Mouse (Mus musculus) C2C12 (cell line): Measurements from ENCODE around the gene Coro1c. TPM values are rescaled to one million over a fixed set of nuclear protein-coding genes. Genes with fewer than 3 reads are reported as not detected.

Experiments used
- H3K27me3 ChIP-seq: one replicate; pipeline ENCODE4 v1.6.1; 2011; ENCODE audit not compliant: control insufficient read depth, insufficient read depth, insufficient read length
- H3K36me3 ChIP-seq: one replicate; pipeline ENCODE4 v1.6.1; 2011; ENCODE audit not compliant: control insufficient read depth, insufficient read depth
- H3K4me3 ChIP-seq: one replicate; pipeline ENCODE4 v1.5.1; 2011; ENCODE audit warnings: mild to moderate bottlenecking, control low read depth; ENCODE audit not compliant: poor library complexity, insufficient read depth, severe bottlenecking
- H3K79me2 ChIP-seq: one replicate; pipeline ENCODE4 v1.6.1; 2011; ENCODE audit not compliant: control insufficient read depth, insufficient read depth
- H3K79me3 ChIP-seq: one replicate; pipeline ENCODE4 v1.6.1; 2011; ENCODE audit warnings: low read depth, control low read depth
- H3ac ChIP-seq: one replicate; pipeline ENCODE3; 2011; ENCODE audit warnings: low read depth; ENCODE audit not compliant: control insufficient read depth, insufficient read length
- CEBPB ChIP-seq: IDR thresholded peaks from one replicate; pipeline ENCODE4 v1.6.1; 2011; ENCODE audit warnings: low read depth, mild to moderate bottlenecking, control low read depth, moderate library complexity
- CTCF ChIP-seq: IDR thresholded peaks from one replicate; pipeline ENCODE4 v1.5.1; 2011; ENCODE audit not compliant: control insufficient read depth, insufficient read depth, insufficient read length
- FOSL1 ChIP-seq: IDR thresholded peaks from one replicate; pipeline ENCODE4 v1.8.0; 2011; ENCODE audit warnings: mild to moderate bottlenecking, low read length; ENCODE audit not compliant: poor library complexity, insufficient read depth, severe bottlenecking
- MAX ChIP-seq: IDR thresholded peaks from one replicate; pipeline ENCODE4 v1.6.1; 2011; ENCODE audit warnings: mild to moderate bottlenecking, control low read depth
- MYOD1 ChIP-seq: IDR thresholded peaks from one replicate; pipeline ENCODE4 v1.6.1; 2011; ENCODE audit warnings: low read depth; ENCODE audit not compliant: control insufficient read depth, insufficient read length
- MYOG ChIP-seq: IDR thresholded peaks from one replicate; pipeline ENCODE4 v1.6.1; 2011; ENCODE audit not compliant: control insufficient read depth, insufficient read length; ENCODE audit errors: extremely low read depth
- USF1 ChIP-seq: IDR thresholded peaks from one replicate; pipeline ENCODE4 v1.6.1; 2011; ENCODE audit warnings: low read depth, mild to moderate bottlenecking, control low read depth, moderate library complexity
- polyA plus RNA-seq: library from polyadenylated mRNA; unstranded; fragments of >200 nt; fragmentation: generic; extraction: Trizol; gene quantifications from one replicate; pipeline ENCODE4 v1.2.1, GENCODE M21; 2012; ENCODE audit warnings: missing spikeins

Coro1c gene
- polyA plus RNA-seq, 1 experiment: 156 TPM

DNA sequence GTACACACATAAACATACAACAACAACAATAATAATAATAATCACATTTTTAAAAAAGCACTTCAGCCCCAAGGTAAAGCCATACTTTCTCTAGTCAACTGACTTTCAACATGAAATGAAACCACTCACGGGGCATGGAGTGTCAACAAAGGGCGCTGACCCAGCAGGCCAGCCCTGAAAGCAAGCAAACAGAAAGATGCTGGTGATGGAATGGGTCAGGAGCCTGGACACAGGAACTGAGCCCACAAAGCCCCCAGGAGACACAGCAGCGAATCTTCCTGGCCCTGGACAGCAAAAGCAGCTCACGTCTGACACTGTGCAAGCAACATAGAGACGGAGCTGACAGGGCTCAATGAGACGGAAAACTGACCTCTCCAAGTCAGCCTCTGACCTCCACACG, 23.8 kb downstream of the Coro1c start:
- Histone ChIP-seq H3ac (no peak overlapping the region), H3K36me3 (peaks cover 16% of the 10 kb centered on the region), H3K79me2 (peaks cover 100% of the 10 kb centered on the region), H3K27me3 (no peaks in the 10 kb centered on the region), H3K4me3 (no peak overlapping the region), H3K79me3 (peaks cover 88% of the 10 kb centered on the region)
- TF ChIP-seq MAX (no peak), FOSL1 (no peak), MYOG (no peak), CTCF (no peak), MYOD1 (no peak), CEBPB (no peak), USF1 (no peak)

DNA sequence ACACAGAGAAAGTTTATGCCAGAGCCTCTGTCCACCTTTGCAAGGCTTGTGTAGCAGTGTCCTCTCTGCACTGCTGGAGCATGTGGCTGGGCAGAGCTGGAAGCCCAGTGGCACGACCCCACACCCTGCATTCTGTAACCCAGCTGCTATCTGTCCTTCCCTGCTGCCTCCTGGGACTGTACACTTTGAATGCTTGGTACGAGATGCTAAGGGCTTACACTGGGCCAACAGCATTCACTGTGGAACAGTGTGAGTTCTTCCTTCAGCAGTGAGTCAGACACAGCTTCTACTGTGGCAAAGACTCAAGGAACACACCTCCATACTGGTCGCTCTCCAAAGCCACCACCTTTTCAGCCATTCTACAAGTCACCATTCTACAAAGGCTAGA, 25.2 kb downstream of the Coro1c start:
- H3K4me3 ChIP-seq: no peak overlapping the region
- H3K79me3 ChIP-seq: peaks cover 86% of the 10 kb centered on the region
- TF ChIP-seq MYOD1 (peak; percentile 0), CEBPB (no peak)
- H3K36me3 ChIP-seq: peaks cover 22% of the 10 kb centered on the region
- peak overlapping the region; percentile 15 for H3ac ChIP-seq
- H3K27me3 ChIP-seq: no peaks in the 10 kb centered on the region
- peaks cover 100% of the 10 kb centered on the region for H3K79me2 ChIP-seq

- TF ChIP-seq MYOD1 (peak; percentile 42), MYOG (no peak)
- H3ac ChIP-seq: peak overlapping the region; percentile 6
- H3K4me3 ChIP-seq: no peak overlapping the region
- no peaks in the 10 kb centered on the region for H3K27me3 ChIP-seq
- H3K79me3 ChIP-seq: peaks cover 85% of the 10 kb centered on the region
- H3K79me2 ChIP-seq: peaks cover 100% of the 10 kb centered on the region
- peaks cover 22% of the 10 kb centered on the region for H3K36me3 ChIP-seq
These were observed 25.8 kb downstream of the Coro1c start for GRCm38 (mm10) chr5:113882566-113883383.

DNA sequence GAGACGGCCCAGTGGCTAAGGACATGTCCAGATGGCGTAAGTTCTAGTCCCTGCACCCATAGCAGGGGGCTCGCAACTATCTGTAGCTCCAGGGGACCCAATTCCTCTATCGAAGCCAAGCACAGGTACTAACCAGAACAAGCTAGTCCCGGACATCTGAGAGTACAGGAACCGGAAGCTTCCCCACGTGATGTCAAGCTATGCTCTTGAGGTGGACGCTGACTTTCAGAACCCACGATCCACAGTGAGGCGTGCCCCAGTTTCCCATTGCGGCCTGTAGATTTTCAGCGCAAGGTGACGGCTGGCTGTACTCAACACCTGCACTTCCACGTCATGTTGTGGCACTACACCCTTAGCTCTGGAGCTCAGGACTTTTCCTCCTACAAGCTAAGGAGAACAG, 27.4 kb downstream of the Coro1c start:
- TF ChIP-seq FOSL1 (no peak), MAX (no peak), USF1 (no peak), CEBPB (no peak), MYOG (no peak), CTCF (no peak), MYOD1 (no peak)
- H3K27me3 ChIP-seq: no peaks in the 10 kb centered on the region
- peaks cover 85% of the 10 kb centered on the region for H3K79me3 ChIP-seq
- H3ac ChIP-seq: no peak overlapping the region
- no peak overlapping the region for H3K4me3 ChIP-seq
- peaks cover 34% of the 10 kb centered on the region for H3K36me3 ChIP-seq
- peaks cover 100% of the 10 kb centered on the region for H3K79me2 ChIP-seq

DNA sequence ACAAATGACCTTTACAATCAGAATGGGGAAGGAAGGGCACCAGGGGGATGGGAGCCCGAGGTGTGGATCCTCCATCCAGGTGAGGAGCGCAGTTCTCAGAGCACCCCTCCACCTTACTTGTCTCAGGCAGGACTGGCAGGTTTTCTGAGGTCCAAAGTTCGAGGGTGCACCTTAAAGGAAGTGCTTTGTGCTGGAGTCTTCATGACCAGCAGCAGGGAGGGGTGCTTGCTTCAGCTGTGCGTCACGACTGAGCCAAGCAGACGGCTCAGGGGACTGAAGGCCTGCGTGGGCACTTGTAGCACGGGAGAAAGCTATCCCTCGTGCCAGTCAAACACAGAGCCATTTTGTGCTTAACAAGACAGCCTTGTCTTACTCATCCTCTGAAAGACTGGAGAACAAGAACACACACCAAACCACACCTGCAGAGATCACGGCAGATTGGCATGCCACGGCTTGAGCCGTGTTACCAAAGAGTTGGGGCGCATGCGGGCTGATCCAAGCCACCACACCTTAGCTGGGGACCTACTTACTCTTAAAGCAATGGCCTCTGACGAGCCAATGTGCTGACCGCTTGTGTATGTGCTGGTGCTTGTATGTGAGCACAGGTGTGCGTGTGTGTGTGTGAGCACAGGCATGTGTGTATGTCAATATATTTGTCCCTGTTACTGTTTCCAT, 29.5 kb downstream of the Coro1c start:
- H3K27me3 ChIP-seq: no peaks in the 10 kb centered on the region
- no peak for TF ChIP-seq FOSL1
- H3K36me3 ChIP-seq: peaks cover 44% of the 10 kb centered on the region
- no peak overlapping the region for H3ac ChIP-seq
- peaks cover 94% of the 10 kb centered on the region for H3K79me2 ChIP-seq
- H3K4me3 ChIP-seq: no peak overlapping the region
- H3K79me3 ChIP-seq: peaks cover 71% of the 10 kb centered on the region

- no peaks in the 10 kb centered on the region for H3K27me3 ChIP-seq
- peaks cover 84% of the 10 kb centered on the region for H3K79me2 ChIP-seq
- H3K36me3 ChIP-seq: peaks cover 44% of the 10 kb centered on the region
- no peak for TF ChIP-seq MAX
- TF ChIP-seq USF1: no peak
- TF ChIP-seq CTCF: no peak
- TF ChIP-seq FOSL1: no peak
- no peak overlapping the region for H3K4me3 ChIP-seq
- H3K79me3 ChIP-seq: peaks cover 57% of the 10 kb centered on the region
- no peak overlapping the region for H3ac ChIP-seq
These were observed 31.0 kb downstream of the Coro1c start for GRCm38 (mm10) chr5:113877565-113877964.
